Mouse (Mus musculus): ENCODE measurements around the gene Atf5. TPM values are rescaled to one million over a fixed set of nuclear protein-coding genes. Genes with fewer than 3 reads are reported as not detected.

The Atf5 gene
- polyA plus RNA-seq, 1 experiment from 2014 or later = 3.7 TPM

GRCm38 (mm10) chr7:44810365-44810764, 6.1 kb downstream of the Atf5 start:
- ATAC-seq (ENCODE audit: insufficient number of reproducible peaks, insufficient read depth, low FRiP score, low TSS enrichment, low read depth) = no peak
- H3K4me3 ChIP-seq (replicated peaks) = no peak overlapping the region
- H3K27me3 ChIP-seq = peaks cover 3% of the 10 kb centered on the region; the same call in 1 of the 2 replicates
- no peak overlapping the region for H3K4me2 ChIP-seq
- H3K27ac ChIP-seq = no peak overlapping the region
- no peaks in the 10 kb centered on the region for H3K9me3 ChIP-seq
- WGBS = 85% methylated on average over 4 of the region's 4 CpGs
- H3K36me3 ChIP-seq = peaks cover 21% of the 10 kb centered on the region
- H3K4me1 ChIP-seq (replicated peaks) = peaks cover 8% of the 10 kb centered on the region
- no peak overlapping the region for H3K9ac ChIP-seq (replicated peaks)

- H3K9ac ChIP-seq (replicated peaks) = no peak overlapping the region
- peaks cover 21% of the 10 kb centered on the region for H3K36me3 ChIP-seq
- no peak for ATAC-seq (ENCODE audit: insufficient number of reproducible peaks, insufficient read depth, low FRiP score, low TSS enrichment, low read depth)
- no peak overlapping the region for H3K4me3 ChIP-seq (replicated peaks)
- WGBS = 92% methylated on average over 3 of the region's 3 CpGs
- peaks cover 9% of the 10 kb centered on the region for H3K27me3 ChIP-seq
- no peaks in the 10 kb centered on the region for H3K4me1 ChIP-seq (replicated peaks)
- H3K9me3 ChIP-seq = no peaks in the 10 kb centered on the region
- no peak overlapping the region for H3K27ac ChIP-seq
- no peak overlapping the region for H3K4me2 ChIP-seq
Measured at GRCm38 (mm10) chr7:44809466-44809865, 7.0 kb downstream of the Atf5 start.

- Histone ChIP-seq H3K27ac (no peak overlapping the region), H3K4me1 (replicated peaks) (no peaks in the 10 kb centered on the region), H3K9ac (replicated peaks) (no peak overlapping the region), H3K9me3 (no peaks in the 10 kb centered on the region), H3K4me2 (no peak overlapping the region), H3K36me3 (peaks cover 21% of the 10 kb centered on the region), H3K27me3 (peaks cover 9% of the 10 kb centered on the region), H3K4me3 (replicated peaks) (no peak overlapping the region)
- 83% methylated on average over 2 of the region's 2 CpGs for WGBS
- ATAC-seq (ENCODE audit: insufficient number of reproducible peaks, insufficient read depth, low FRiP score, low TSS enrichment, low read depth) = no peak
Measured at GRCm38 (mm10) chr7:44808927-44809326, 7.5 kb downstream of the Atf5 start.

DNA sequence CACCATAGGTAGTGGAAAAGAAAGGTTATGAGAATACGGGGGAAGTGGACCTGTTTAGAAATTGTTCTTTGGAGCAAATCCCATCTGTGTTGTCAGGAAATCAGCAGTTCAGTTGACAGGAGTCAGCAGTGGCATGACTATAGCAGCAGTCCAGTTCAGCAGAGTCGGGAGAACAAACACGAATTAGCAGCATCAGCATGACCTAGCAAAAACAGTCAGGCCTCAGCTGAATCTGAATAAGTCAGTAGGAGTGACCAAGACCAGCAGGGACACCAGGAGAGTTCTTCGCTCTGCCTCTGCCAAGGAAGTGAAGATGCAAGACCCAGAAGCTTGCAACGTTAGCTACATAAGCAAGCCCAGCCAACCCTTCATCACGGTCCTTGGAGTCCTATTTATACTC, 23.7 kb downstream of the Atf5 start:
- no peak overlapping the region for H3K9ac ChIP-seq (replicated peaks)
- ATAC-seq (ENCODE audit: insufficient number of reproducible peaks, insufficient read depth, low FRiP score, low TSS enrichment, low read depth) = no peak
- H3K9me3 ChIP-seq = peaks cover 3% of the 10 kb centered on the region; the same call in 1 of the 2 replicates
- WGBS = 76% methylated on average over 6 of the region's 6 CpGs
- H3K27ac ChIP-seq = no peak overlapping the region
- H3K4me3 ChIP-seq (replicated peaks) = no peak overlapping the region
- peaks cover 4% of the 10 kb centered on the region; the same call in 1 of the 2 replicates for H3K27me3 ChIP-seq
- no peak overlapping the region for H3K4me2 ChIP-seq
- H3K4me1 ChIP-seq (replicated peaks) = no peaks in the 10 kb centered on the region
- no peaks in the 10 kb centered on the region for H3K36me3 ChIP-seq

- 49% methylated on average over 4 of the region's 4 CpGs for WGBS
Measured at GRCm38 (mm10) chr7:44790066-44790465, 26.4 kb downstream of the Atf5 start.

GRCm38 (mm10) chr7:44789531-44789930, 26.9 kb downstream of the Atf5 start:
- H3K27ac ChIP-seq = no peak overlapping the region
- 69% methylated on average over 3 of the region's 3 CpGs for WGBS
- ATAC-seq (ENCODE audit: insufficient number of reproducible peaks, insufficient read depth, low FRiP score, low TSS enrichment, low read depth) = no peak

More at GRCm38 (mm10) chr7:44790066-44790465, 26.4 kb downstream of the Atf5 start:
- H3K27me3 ChIP-seq = peaks cover 8% of the 10 kb centered on the region; the same call in 1 of the 2 replicates
- 0 out of 2 replicates have a peak, but pooled peaks cover 3% of the 10 kb centered on the region for H3K9me3 ChIP-seq
- H3K4me1 ChIP-seq (replicated peaks) = no peaks in the 10 kb centered on the region
- H3K36me3 ChIP-seq = no peaks in the 10 kb centered on the region
- no peak overlapping the region for H3K4me3 ChIP-seq (replicated peaks)
- H3K9ac ChIP-seq (replicated peaks) = no peak overlapping the region
- no peak for ATAC-seq (ENCODE audit: insufficient number of reproducible peaks, insufficient read depth, low FRiP score, low TSS enrichment, low read depth)
- H3K27ac ChIP-seq = no peak overlapping the region
- H3K4me2 ChIP-seq = no peak overlapping the region

DNA sequence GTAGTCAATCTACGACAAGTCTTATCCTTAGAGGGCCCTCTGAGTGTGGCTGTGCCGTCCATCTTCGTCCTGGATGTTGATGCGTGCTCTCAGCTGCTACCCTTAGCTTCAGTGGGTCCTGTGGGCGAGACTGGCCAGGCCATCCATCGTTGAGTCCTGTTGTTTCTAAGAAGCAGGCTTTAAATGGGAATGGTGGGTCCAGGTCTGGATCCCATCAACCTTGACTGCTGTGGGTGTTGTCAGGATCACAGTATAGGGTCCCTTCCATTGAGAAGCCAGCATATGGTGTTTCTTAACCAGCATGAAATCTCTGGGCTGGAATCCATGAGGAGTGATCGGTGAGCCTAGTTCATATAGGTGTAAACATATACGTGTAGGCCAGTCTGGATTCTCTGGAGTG, 36.4 kb downstream of the Atf5 start:
- ATAC-seq (ENCODE audit: insufficient number of reproducible peaks, insufficient read depth, low FRiP score, low TSS enrichment, low read depth) = no peak

More at GRCm38 (mm10) chr7:44789531-44789930, 26.9 kb downstream of the Atf5 start:
- peaks cover 8% of the 10 kb centered on the region; the same call in 1 of the 2 replicates for H3K27me3 ChIP-seq
- no peaks in the 10 kb centered on the region for H3K4me1 ChIP-seq (replicated peaks)
- H3K36me3 ChIP-seq = no peaks in the 10 kb centered on the region
- no peak overlapping the region for H3K4me3 ChIP-seq (replicated peaks)
- H3K4me2 ChIP-seq = no peak overlapping the region
- H3K9me3 ChIP-seq = 0 out of 2 replicates have a peak, but pooled peaks cover 3% of the 10 kb centered on the region
- H3K9ac ChIP-seq (replicated peaks) = no peak overlapping the region

GRCm38 (mm10) chr7:44776849-44777498, 39.5 kb downstream of the Atf5 start:
- Histone ChIP-seq H3K27me3 (no peaks in the 10 kb centered on the region), H3K4me1 (replicated peaks) (no peaks in the 10 kb centered on the region), H3K36me3 (peaks cover 45% of the 10 kb centered on the region), H3K4me2 (no peak overlapping the region), H3K4me3 (replicated peaks) (no peak overlapping the region), H3K9ac (replicated peaks) (no peak overlapping the region), H3K9me3 (no peaks in the 10 kb centered on the region), H3K27ac (no peak overlapping the region)
- 87% methylated on average over 9 of the region's 9 CpGs for WGBS
- ATAC-seq (ENCODE audit: insufficient number of reproducible peaks, insufficient read depth, low FRiP score, low TSS enrichment, low read depth) = no peak

More for the DNA sequence above, 36.4 kb downstream of the Atf5 start:
- 85% methylated on average over 8 of the region's 8 CpGs for WGBS
- no peak overlapping the region for H3K9ac ChIP-seq (replicated peaks)
- H3K4me2 ChIP-seq = no peak overlapping the region
- no peak overlapping the region for H3K4me3 ChIP-seq (replicated peaks)
- peaks cover 32% of the 10 kb centered on the region for H3K36me3 ChIP-seq
- H3K4me1 ChIP-seq (replicated peaks) = no peaks in the 10 kb centered on the region
- H3K27ac ChIP-seq = no peak overlapping the region
- H3K27me3 ChIP-seq = no peaks in the 10 kb centered on the region
- no peaks in the 10 kb centered on the region for H3K9me3 ChIP-seq

- 89% methylated on average over 8 of the region's 8 CpGs for WGBS
- no peak overlapping the region for H3K4me3 ChIP-seq (replicated peaks)
- no peaks in the 10 kb centered on the region for H3K27me3 ChIP-seq
- no peaks in the 10 kb centered on the region for H3K9me3 ChIP-seq
- H3K4me2 ChIP-seq = no peak overlapping the region
- H3K27ac ChIP-seq = no peak overlapping the region
- no peak for ATAC-seq (ENCODE audit: insufficient number of reproducible peaks, insufficient read depth, low FRiP score, low TSS enrichment, low read depth)
- H3K36me3 ChIP-seq = peaks cover 74% of the 10 kb centered on the region
- no peak overlapping the region for H3K9ac ChIP-seq (replicated peaks)
- H3K4me1 ChIP-seq (replicated peaks) = no peaks in the 10 kb centered on the region
Measured at GRCm38 (mm10) chr7:44772591-44773204, 43.8 kb downstream of the Atf5 start.

DNA sequence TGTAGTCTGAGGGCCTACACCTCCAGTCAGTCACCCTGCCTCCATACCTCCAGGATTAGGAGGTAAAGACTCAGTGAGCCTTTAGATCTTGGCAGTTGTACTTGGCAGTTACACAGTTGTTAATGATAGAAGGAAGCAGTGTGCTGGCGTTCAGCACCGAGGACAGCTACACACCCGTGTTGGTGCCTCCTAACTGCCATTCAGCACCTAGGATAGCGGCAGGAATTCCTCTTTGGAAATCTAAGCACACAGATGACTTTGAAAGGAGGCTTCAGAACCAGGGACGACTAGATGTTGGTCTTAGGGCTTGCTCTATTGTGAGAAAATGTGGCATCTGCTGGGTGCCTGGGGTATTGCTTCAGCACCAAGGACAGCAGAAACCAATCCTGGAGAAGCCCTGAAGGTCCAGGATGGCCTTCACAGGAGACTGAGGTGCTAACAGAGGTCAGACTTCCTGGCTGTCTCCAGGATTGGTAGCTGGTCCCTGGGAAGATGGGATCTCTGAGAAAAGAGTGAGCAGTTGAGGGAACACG, 46.3 kb downstream of the Atf5 start:
- Histone ChIP-seq H3K9ac (replicated peaks) (no peak overlapping the region), H3K9me3 (no peaks in the 10 kb centered on the region), H3K36me3 (peaks cover 76% of the 10 kb centered on the region), H3K4me2 (no peak overlapping the region), H3K4me3 (replicated peaks) (no peak overlapping the region), H3K4me1 (replicated peaks) (no peaks in the 10 kb centered on the region), H3K27me3 (no peaks in the 10 kb centered on the region), H3K27ac (no peak overlapping the region)
- no peak for ATAC-seq (ENCODE audit: insufficient number of reproducible peaks, insufficient read depth, low FRiP score, low TSS enrichment, low read depth)
- WGBS = 11% methylated on average over 6 of the region's 6 CpGs

GRCm38 (mm10) chr7:44768129-44768528, 48.3 kb downstream of the Atf5 start:
- H3K27me3 ChIP-seq = no peaks in the 10 kb centered on the region
- H3K4me1 ChIP-seq (replicated peaks) = no peaks in the 10 kb centered on the region
- no peaks in the 10 kb centered on the region for H3K9me3 ChIP-seq
- no peak overlapping the region for H3K9ac ChIP-seq (replicated peaks)
- no peak overlapping the region for H3K27ac ChIP-seq
- no peak overlapping the region for H3K4me3 ChIP-seq (replicated peaks)
- 86% methylated on average over 5 of the region's 5 CpGs for WGBS
- no peak overlapping the region for H3K4me2 ChIP-seq
- no peak for ATAC-seq (ENCODE audit: insufficient number of reproducible peaks, insufficient read depth, low FRiP score, low TSS enrichment, low read depth)
- H3K36me3 ChIP-seq = peaks cover 88% of the 10 kb centered on the region

Measured in limb, embryonic 12.5 days (tissue).